Mouse (Mus musculus): ENCODE measurements around the gene Stx8.

The Stx8 gene

DNA sequence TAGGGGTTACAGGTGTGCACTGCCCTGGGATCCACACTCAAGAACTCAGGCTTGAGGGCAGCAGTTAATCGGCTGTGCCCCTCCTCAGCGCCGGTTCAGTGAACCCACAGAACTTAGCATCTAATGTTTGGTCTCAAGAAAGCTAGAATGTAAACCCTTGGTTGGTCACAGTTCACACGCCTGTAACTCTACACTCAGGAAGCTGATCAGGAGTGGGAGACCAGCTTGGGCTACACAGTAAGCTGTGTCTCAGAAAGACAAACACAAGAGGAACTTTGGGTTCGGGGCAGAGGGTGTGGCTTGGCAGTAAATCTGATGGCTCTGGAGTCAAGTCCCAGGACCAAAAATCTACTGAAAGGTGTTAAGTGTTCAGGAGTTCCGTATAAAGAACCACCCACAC lies 17.6 kb downstream of the Stx8 start:
- DNase-seq: no peak

DNA sequence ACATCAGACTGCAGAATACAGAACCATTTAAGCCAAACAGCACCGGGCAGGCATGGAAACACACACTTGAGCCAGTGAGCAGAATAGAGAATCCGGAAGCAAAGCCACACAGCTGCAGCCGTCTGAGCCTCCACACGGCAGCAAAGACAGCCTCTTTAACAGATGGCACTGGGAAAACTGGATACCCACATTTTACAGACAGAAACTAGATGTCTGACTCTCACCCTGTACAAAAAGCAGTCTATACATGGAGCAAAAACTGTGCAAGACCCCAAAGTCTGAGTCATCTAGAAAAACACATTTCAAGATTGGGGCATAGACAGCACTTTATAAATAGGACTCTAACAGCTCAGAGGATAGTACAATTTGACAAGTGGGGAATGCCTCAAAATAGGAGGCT lies 25.2 kb downstream of the Stx8 start:
- no peak for DNase-seq

DNA sequence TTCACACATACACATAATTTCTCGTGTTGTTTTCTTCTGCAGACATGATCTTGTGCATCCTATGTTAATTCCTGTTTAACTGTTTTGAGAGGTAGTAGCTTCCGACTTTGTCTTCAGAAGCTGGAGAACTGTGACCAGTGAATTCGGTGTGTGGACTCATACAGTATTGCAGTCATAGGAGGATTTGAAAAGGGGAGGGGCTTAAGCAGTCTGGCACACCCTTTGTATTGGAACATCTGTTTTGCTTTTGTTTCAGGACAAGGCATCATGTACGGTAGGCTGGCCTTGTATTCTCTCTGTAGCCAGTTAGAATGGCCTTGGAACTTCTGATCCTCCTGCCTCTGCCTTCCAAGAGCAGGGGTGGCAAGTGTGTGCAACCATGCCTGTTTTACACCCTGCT lies 30.0 kb downstream of the Stx8 start:
- DNase-seq: no peak

DNA sequence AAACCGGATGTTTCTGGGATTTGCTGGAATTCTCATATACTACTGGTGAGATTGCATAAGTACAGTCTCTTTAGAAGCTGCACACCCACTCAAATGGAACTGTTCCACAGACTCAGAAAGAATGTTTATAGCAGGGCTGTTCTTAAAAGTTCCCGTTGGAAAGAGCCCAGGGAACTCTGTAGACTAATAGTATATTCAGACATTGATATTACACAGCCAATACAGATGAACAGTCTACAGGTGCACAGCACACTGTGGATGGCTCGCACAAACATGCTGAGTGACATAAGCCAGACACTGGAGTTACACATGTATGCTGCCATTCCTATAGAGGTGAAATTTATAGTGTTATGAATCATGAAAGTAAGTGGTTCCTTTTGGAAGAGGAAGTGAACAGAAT lies 32.9 kb downstream of the Stx8 start:
- no peak for DNase-seq

DNA sequence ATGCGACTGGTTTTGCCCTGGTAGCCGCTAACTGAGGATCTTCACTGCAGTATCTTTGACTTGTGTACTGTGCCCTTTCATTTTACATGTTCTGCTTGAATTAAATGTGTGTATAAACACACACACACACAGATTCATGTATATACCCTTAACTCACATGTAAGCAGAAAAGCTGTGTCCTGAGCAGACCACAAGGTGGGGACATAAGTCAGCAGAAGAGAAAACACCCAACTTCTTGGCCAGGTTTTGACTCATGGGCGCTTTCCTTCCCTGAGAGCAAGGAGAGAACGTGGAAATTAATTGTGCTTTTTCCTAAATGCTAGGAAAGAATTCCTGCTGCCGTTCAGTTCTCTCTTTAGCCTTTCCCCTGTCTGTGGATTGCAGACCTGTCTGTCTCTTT lies 33.6 kb downstream of the Stx8 start:
- DNase-seq: no peak

DNA sequence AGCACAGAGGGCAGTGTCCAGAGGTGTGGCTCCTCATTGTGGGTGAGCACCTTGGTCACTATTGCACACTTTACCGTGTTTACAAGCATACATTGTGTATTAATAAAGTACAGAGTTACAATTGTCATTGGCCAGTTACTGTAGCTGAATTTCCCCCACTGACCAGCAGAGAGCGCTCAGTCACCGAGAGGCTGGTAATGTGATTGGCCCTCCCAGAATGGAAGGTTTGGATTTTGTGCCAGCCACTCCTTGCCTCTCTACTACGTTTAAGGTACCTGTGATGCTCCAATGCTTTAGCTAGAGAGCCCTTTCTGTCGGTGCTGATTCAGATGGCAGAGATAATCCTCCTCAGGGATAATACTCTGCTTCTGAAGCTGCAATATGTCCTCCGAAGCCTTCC lies 38.2 kb downstream of the Stx8 start:
- DNase-seq: peak; percentile 55

DNA sequence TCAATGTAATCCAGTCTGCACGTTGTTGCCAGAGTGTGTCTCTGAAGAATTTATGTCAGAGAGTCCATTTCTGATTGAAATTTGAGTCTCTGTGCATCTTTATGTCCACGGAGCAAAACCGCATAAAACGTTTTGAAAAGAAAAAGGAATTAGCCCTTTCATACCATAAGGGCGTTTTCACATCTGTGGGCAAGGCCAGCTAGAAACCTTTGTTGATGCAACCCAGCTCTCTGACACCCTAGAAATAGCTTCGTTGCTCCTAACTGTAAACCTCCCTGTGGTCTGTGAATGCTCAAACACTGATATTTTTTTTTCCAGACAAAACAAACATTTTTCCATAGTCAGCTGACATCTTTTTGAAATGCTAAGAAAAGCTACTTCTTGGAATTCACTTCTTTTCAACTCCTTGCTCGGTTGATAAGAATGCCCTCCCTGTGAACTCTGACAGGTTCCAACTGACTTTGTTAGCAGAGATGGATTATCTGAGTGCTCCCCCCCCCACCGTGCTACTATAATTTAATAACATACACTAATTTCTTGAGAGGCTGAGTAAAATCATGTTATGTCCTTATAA lies 40.3 kb downstream of the Stx8 start:
- DNase-seq: no peak

DNA sequence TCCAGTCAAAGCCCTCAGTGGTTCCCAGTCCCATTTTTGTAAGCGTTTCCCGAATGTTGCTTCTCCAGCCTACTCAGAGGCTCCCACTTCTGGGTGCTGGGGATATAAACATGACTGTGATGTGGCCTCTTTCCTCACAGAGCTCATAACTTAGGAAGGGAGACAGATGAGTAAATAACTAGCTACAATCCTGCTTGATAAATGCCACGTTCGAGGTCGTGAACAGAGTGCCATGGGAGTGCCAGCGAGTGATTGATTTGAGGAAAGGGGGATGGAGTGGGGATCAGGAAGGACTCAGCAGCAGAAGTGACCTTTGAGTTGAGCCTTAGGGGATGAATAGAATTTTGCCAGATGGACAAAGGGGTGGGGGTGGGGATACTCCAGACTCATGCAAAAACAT lies 41.7 kb downstream of the Stx8 start:
- DNase-seq: no peak

DNA sequence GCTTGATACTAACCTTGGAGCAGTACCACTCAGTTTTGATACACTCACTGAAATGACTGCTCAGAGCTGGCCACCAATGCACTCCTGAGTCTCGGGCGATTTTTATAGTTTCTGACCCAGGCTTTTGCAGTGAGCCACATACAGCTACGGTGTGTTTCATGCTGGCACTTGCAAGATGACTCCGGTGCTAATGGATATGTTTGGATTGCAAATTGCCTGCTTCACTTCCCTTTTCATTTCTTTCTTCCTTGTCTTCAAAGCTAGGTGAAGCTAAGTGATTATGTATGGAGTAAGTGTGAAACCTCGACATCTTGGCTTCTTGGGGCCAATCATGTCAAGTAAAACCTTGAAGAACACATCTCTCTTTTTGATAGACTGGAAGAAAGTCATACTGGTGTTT lies 43.4 kb downstream of the Stx8 start:
- DNase-seq: no peak

DNA sequence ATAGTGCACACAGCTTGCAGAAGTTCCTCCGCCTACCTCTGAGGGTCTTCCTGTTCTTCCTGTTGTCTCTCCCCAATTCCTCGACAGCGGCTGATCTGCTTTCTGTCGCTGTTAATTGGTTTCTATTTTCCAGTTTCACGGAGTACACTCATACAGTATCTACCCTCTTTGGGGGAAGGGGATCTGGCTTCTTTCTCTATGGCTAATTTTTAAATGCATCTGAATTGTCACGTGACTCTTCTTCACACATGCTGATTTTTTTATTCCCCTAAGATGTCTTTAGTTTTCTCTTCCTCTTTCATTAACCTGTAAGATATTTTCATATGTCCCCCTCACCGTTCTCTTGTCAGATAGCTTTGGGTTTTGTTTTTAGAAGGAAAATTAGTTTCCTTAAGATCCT lies 46.2 kb downstream of the Stx8 start:
- no peak for DNase-seq

DNA sequence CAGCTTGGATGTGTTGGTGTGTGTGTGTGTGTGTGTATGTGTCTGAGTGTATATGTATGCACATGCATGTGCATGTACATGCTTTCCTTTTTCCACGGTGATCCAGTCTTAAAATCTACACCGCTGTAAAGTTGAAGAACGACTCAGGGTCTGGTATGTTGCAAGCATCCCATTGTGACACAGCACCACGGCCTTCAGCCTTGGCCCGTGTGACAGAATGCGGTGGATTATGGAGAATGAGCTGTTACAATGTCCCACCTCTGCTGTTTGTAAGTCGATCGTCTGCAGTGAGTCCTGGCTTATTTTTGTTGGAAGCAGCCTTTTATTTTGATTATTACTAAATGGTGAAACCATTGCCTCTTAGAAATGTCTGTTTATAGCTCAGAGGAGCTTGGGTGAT lies 52.2 kb downstream of the Stx8 start:
- DNase-seq: no peak

DNA sequence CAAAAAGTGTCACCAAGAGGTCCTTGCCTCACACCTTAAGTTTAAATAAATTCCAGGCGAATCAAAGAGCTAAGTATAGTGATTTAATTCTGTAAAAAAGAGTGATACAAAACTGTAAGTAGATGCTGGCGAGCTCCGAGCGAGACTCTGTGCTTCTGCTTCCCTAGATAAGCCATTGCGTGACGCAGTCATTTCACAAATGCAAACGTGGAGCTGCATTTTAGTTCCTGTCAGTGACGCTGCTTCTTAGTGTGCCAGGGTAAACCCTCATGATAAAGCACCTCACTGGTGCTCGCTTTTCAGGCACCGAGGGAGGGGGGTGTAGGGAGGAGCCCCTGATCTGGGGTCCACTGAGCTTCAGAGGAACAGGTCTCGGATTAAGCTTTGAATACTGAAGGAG lies 53.2 kb downstream of the Stx8 start:
- DNase-seq: no peak

DNA sequence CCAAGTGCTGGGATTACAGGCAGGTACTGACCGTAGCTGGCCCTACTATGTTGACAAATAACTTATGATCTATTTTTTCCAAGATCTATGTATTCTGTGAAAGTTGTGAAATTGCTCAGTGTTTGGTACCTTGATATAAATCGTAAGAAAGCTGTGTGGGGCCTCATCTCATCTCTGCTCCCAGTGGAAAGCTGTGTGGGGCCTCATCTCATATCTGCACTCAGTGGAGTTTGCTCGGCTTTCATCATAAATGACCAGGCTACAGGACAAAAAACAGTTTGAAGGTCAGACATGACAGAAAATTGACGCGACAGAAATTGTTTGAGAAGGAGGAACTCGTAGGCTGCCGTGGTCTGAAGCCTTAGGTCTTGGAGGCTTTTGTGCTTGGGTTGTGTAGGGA lies 56.0 kb downstream of the Stx8 start:
- DNase-seq: no peak

DNA sequence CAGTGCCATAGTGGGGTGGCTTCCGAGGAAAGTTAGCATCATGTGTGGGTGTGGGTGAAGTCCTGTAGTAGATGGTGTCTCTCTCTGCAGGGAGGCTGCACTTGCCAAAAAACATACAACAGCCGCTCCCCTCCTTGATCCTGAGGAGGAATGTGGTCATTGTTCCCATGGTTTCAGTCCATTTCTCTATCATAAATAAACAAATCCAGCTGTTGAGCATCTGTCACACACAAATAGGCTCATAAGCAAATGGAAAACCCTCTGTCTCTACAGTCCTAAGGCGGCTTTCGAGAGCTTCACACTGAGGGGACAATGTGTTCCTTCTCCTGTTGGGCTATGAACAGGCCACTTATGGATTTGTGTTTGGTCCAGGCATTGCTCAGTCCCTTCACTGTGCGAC lies 56.9 kb downstream of the Stx8 start:
- DNase-seq: no peak

DNA sequence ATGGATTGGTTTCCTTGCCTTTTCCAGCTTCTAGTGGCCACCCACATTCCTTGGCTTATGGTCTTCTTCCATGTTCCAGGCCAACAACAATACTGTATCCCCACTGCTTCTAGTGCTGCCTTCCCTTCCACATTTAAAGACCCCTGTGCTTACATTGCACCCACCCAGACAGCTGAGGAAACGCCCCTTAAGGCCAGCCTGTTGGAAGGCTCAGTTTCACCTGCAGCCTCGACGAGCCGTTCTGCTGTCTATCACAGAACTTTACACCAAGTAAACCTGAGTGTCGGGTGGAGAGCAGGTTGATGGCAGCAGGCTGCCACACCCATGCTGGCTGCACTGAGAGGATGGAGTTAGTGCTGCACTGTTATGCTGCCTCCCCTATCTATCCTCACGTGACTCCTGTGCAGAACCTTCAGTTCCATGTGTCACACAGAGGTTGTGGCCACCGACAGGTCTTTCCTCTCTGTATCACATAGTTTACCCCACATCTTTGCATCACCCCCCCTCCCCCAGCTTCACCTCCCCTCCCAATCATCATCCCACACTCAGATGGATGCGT lies 57.9 kb downstream of the Stx8 start:
- no peak for DNase-seq

DNA sequence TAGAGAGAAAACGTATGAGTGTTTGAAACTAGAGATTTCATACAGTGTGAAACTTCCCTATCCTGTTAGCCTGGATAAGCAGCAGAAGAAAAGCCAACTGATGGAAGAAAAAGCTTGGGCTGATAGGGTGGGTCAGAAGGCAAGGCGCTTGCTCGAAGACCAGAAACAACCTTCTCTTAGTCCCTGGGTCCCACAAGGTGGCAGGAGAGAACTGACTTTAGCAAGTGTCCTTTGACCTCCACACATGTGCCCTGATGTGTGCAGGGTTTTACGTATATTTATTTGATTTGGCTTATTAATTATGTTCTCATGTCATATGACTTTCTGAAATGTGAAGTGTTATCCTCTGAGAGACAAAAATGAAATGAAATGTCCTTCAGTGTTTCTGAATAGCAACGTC lies 60.6 kb downstream of the Stx8 start:
- DNase-seq: no peak

DNA sequence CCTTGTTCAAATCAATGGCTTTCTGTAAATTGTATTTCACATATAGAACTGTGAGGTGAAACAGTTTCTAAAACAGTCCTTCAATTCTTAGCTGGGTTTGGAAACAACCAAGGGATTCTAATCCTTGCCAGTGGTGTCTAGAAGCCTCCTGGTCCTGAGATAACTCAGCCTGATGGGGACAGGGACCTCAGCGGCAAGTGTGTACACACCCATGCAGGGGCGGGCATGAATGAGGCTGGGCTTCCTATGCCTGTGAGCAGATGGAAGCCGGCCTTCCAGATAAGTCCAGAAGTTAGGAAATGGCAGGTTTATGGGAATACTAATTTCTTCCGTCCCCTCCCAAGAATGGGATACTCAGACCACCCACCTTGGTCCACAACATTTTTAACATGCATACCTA lies 63.1 kb downstream of the Stx8 start:
- DNase-seq: peak; percentile 38

DNA sequence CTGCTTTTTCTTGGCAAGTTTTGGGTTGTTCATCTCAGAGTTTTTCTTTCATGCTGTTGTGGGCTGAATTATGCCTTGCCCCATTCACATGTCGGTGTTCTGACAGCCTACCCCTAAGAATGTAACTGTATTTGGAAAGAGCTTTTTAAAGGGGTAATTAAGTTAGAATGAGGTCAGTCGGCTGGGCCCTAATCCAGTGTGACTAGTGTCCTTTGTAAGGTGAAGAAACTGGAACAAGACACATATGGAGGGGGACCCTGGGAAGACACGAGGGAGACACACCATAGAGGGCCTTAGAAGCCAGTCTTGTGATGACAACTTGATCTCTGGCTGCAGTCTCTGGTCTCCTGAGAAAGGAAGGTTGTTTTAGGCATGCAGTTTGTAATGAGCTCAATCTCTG lies 63.9 kb downstream of the Stx8 start:
- no peak for DNase-seq

DNA sequence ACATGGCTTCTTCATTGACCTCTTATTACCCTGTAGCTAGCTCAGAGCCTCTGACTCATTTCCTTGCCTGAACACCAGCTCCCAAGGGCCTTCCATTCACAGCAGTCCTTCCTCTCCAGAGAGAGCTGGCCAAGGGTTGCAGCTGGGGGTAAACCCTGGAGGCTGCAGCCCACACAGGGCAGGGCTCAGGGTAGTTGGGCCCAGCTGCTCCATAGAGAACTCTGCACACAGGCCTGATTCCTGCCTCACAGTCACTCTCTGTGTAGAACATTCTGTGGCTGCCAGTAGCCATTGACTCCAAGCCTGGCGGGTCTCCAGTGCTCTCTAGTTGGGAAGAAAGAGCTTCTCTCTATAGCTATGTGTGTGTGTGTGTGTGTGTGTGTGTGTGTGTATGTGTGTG lies 64.8 kb downstream of the Stx8 start:
- DNase-seq: no peak

DNA sequence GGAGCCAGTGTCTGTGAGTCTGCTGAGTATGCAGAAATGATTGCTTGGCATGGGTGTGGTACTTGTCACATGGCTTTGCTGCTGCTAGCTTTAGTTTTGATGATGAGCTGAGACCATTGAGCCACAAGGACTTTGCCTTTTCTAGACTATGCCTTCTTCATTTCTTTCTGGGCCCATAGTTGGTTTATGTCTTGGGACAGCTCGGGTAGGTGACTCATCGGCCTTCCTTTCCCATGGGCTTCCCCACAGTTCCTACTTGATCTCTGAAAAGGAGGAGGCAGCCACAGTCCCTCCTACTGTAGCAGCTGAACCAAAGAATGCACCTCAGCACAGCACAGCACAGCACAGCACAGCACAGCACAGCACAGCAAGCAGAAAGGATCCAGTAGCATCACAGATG lies 66.5 kb downstream of the Stx8 start:
- DNase-seq: no peak

DNA sequence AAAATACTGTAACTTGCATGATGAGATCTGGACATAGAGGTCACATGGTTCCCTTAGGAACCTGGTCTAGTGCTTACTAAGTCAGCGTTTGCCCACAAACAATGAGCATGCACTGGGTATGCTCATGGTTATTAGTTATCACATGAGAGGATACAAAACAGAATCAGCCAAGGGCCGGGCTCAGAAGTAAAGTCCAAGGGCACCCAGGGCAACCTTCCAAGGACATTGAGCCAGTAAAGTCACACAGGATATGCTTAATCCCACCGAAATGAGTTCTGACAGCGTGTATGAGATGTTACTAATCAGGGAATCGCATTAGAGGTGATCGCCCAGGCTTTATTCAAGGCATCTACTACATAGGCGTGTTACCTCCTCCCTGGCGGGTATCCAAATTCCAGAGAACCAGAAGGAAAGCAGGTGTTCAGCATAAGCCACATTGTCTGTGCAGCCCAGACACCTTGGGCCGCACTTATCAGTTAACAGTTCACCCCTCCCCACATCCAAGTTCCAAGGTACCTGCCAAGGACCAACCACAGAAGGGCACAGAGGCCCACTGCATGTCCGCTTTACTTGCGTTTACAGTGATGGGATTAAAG lies 67.4 kb downstream of the Stx8 start:
- no peak for DNase-seq

DNA sequence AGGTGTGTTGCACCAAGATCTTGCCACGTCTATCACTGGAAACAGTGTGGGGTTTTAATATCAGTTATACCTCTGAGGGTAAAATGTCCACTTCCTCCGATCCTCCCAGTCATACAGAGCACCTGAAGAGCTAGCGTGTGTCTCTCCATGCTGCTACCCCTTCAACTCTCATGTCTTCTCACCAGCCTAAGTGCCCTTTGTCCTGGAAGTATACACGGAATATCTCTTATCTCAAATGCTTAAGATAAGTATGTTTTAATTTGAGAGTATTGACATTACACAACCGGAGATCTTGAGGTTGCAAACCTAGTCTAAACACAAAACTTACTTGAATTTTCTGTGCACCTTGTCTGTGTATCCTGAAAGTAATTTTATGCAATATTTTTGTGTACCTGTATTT lies 68.4 kb downstream of the Stx8 start:
- DNase-seq: no peak

DNA sequence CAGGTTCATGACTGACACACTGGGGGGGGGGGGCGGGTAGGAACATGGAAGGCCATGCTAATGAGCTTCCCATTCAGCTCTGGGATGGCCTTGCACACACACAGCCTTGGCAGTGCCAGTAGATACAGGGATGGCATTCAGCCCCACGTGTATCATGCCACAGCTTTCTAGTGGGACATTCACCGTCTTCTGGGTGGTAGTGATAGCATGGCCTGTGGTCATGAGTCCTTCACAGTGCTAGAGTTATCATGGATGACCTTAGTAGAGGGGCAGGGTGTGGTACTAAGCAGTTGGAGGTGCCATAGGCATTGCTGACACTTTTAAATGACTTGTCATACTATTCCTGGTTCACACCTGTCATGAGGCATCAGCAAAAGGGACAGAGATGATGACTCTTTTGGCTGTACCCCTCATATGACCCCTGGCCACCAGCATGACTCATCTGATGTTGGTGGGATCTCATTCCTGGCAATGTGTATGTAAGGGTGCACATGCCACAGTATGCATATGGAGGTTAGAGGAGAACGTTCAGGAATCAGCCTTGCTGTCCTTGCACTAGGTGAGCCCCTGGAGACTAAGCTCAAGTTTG lies 69.4 kb downstream of the Stx8 start:
- no peak for DNase-seq

DNA sequence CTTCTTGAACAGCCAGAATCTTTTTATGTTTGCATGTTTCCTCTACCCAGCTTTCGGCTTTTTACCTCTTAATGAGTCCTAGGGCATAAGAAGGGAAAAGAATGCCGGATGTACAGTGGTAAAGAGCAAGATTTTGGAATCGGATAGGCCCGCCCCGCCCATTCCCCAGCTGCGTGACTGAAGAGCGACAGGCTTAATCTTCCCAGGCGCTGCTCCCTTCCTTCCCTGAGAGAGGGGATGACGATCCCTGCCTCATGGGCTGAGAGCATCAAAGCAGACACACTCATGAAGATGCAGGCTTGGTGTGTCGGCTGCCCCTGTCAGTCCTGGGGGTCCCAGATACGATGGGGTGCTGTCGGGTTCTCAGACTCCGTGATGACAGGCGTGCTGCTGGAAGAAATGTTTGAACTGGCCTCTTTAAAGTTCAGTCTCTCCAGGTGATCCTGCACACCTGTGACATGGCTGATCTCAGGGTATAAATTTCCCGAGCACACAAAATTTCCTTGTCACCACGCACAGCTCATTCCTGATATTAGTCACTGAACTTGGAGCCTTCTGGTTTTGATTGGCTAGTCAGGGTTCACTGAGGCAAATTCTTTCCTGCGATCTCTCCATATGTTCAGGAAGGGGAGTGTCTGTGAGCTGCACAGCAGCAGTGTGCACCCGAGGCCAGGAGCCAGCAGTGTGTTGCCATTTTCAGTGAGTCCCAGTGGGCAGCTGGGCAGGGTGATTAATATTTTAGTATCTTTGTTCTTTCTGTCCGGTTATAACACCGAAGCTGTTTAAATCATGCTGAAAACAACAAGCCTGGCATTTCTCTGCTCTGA lies 70.4 kb downstream of the Stx8 start:
- DNase-seq: no peak
